Mouse (Mus musculus): ENCODE data around the gene Dock10. TPM values are rescaled to one million over a fixed set of nuclear protein-coding genes. Genes with fewer than 3 reads are reported as not detected.

Gene Dock10
- polyA plus RNA-seq, 1 experiment from 2014 or later = 5.2 TPM

GRCm38 (mm10) chr1:80720146-80720545, 38.2 kb downstream of the Dock10 start:
- no peak overlapping the region for H3K4me3 ChIP-seq
- H3K36me3 ChIP-seq = no peaks in the 10 kb centered on the region
- no peaks in the 10 kb centered on the region for H3K4me1 ChIP-seq
- no peaks in the 10 kb centered on the region for H3K27me3 ChIP-seq (ENCODE audit: low read depth, poor library complexity, severe bottlenecking)
- no peak overlapping the region for H3K27ac ChIP-seq
- DNase-seq (ENCODE audit: low spot score) = no peak
- no peaks in the 10 kb centered on the region for H3K9me3 ChIP-seq (replicated peaks)

DNA sequence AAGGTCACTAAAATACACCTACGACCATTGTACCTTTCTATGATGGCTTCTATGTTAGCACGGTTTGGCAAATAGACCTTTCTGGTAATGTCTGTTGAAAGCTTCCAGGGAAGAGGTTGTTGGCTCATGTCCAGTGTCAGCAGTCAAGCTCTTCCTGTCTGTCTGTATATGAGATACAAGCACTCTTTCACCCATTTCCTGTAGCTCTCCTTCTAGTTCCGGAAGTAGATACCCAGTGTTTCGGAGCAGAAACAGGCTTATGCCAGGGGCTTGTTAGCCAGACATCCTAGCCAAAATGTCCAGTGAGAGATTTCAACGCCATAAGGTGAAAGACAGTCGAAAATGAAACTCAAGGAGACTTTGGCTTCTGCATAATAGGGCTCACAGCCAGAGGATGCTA, 38.9 kb downstream of the Dock10 start:
- H3K4me1 ChIP-seq = no peaks in the 10 kb centered on the region
- H3K27ac ChIP-seq = no peak overlapping the region
- no peaks in the 10 kb centered on the region for H3K27me3 ChIP-seq (ENCODE audit: low read depth, poor library complexity, severe bottlenecking)
- no peak for DNase-seq (ENCODE audit: low spot score)
- H3K4me3 ChIP-seq = no peak overlapping the region
- H3K36me3 ChIP-seq = no peaks in the 10 kb centered on the region
- 90% methylated on average over 6 of the region's 6 CpGs for WGBS
- H3K9me3 ChIP-seq (replicated peaks) = no peaks in the 10 kb centered on the region

DNA sequence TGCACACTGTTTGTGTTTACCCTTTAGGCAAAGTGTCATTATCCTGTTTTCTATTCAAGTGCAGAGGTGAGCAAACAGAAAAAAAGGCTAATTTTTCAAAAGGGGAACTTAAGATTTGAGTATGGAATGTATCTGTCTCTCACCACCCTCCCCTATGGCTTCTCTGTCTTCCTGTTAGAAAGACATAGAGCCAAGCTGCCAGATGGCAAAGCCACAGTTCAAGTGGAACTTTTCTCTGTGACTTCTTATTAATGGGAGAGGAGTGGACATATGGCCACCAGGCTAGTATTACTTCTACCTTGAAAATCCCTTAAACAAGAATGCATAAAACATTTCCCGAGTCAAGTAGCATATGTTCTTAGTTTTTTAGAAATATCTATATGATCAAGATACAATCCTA, 39.7 kb downstream of the Dock10 start:
- Histone ChIP-seq H3K4me3 (no peak overlapping the region), H3K36me3 (no peaks in the 10 kb centered on the region), H3K27me3 (ENCODE audit: low read depth, poor library complexity, severe bottlenecking) (no peaks in the 10 kb centered on the region), H3K9me3 (replicated peaks) (no peaks in the 10 kb centered on the region), H3K27ac (no peak overlapping the region), H3K4me1 (no peaks in the 10 kb centered on the region)
- 86% methylated on average over 1 of the region's 1 CpGs for WGBS
- no peak for DNase-seq (ENCODE audit: low spot score)

GRCm38 (mm10) chr1:80715917-80716316, 42.4 kb downstream of the Dock10 start:
- Histone ChIP-seq H3K9me3 (replicated peaks) (no peaks in the 10 kb centered on the region), H3K27me3 (ENCODE audit: low read depth, poor library complexity, severe bottlenecking) (no peaks in the 10 kb centered on the region), H3K27ac (no peak overlapping the region), H3K4me3 (no peak overlapping the region), H3K36me3 (no peaks in the 10 kb centered on the region), H3K4me1 (no peaks in the 10 kb centered on the region)
- DNase-seq (ENCODE audit: low spot score) = no peak
- 79% methylated on average over 3 of the region's 3 CpGs for WGBS

- Histone ChIP-seq H3K4me1 (no peaks in the 10 kb centered on the region), H3K9me3 (replicated peaks) (no peaks in the 10 kb centered on the region), H3K27me3 (ENCODE audit: low read depth, poor library complexity, severe bottlenecking) (no peaks in the 10 kb centered on the region), H3K36me3 (no peaks in the 10 kb centered on the region), H3K27ac (no peak overlapping the region), H3K4me3 (no peak overlapping the region)
- DNase-seq (ENCODE audit: low spot score) = no peak
- 88% methylated on average over 1 of the region's 1 CpGs for WGBS
Measured at GRCm38 (mm10) chr1:80713920-80714319, 44.4 kb downstream of the Dock10 start.

- H3K4me1 ChIP-seq = no peaks in the 10 kb centered on the region
Measured at GRCm38 (mm10) chr1:80710607-80711261, 47.6 kb downstream of the Dock10 start.

GRCm38 (mm10) chr1:80710097-80710541, 48.2 kb downstream of the Dock10 start:
- no peak for DNase-seq (ENCODE audit: low spot score)
- Histone ChIP-seq H3K4me1 (no peaks in the 10 kb centered on the region), H3K27ac (no peak overlapping the region), H3K4me3 (no peak overlapping the region), H3K36me3 (no peaks in the 10 kb centered on the region), H3K27me3 (ENCODE audit: low read depth, poor library complexity, severe bottlenecking) (no peaks in the 10 kb centered on the region), H3K9me3 (replicated peaks) (no peaks in the 10 kb centered on the region)
- 83% methylated on average over 5 of the region's 5 CpGs for WGBS

More at GRCm38 (mm10) chr1:80710607-80711261, 47.6 kb downstream of the Dock10 start:
- Histone ChIP-seq H3K4me3 (no peak overlapping the region), H3K9me3 (replicated peaks) (no peaks in the 10 kb centered on the region), H3K27ac (no peak overlapping the region), H3K27me3 (ENCODE audit: low read depth, poor library complexity, severe bottlenecking) (no peaks in the 10 kb centered on the region), H3K36me3 (no peaks in the 10 kb centered on the region)
- WGBS = 75% methylated on average over 8 of the region's 8 CpGs
- DNase-seq (ENCODE audit: low spot score) = no peak

- Histone ChIP-seq H3K27me3 (ENCODE audit: low read depth, poor library complexity, severe bottlenecking) (no peaks in the 10 kb centered on the region), H3K27ac (no peak overlapping the region), H3K9me3 (replicated peaks) (no peaks in the 10 kb centered on the region), H3K4me1 (no peaks in the 10 kb centered on the region), H3K36me3 (no peaks in the 10 kb centered on the region), H3K4me3 (no peak overlapping the region)
- DNase-seq (ENCODE audit: low spot score) = no peak
- WGBS = 88% methylated on average over 14 of the region's 14 CpGs
Measured at GRCm38 (mm10) chr1:80709299-80709698, 49.0 kb downstream of the Dock10 start.

DNA sequence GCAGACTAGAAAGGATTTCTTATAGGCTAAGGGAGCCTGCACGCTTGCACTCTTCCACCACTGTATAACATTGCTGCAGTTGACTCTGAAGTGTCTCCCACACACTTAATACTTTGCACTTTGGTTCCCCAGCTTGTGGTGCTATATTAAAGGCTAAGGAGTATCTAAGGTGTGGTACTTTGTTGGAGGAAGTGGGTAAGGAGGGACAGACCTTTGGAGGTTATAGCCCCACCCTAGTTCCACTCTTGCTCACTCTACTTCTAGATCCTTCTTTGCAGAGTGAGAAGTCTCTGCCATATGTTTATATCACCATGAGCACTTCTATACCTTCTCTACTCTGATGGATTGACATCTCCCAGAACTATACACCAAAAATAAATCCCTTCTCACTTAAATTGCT, 55.0 kb downstream of the Dock10 start:
- no peaks in the 10 kb centered on the region for H3K4me1 ChIP-seq
- no peaks in the 10 kb centered on the region for H3K9me3 ChIP-seq (replicated peaks)
- H3K27me3 ChIP-seq (ENCODE audit: low read depth, poor library complexity, severe bottlenecking) = no peaks in the 10 kb centered on the region
- DNase-seq (ENCODE audit: low spot score) = no peak
- WGBS = 93% methylated on average over 1 of the region's 1 CpGs
- H3K27ac ChIP-seq = no peak overlapping the region
- H3K4me3 ChIP-seq = no peak overlapping the region
- no peaks in the 10 kb centered on the region for H3K36me3 ChIP-seq

GRCm38 (mm10) chr1:80676004-80676673, 82.2 kb downstream of the Dock10 start:
- WGBS = 85% methylated on average over 1 of the region's 1 CpGs
- no peak overlapping the region for H3K27ac ChIP-seq

GRCm38 (mm10) chr1:80671730-80672129, 86.6 kb downstream of the Dock10 start:
- 92% methylated on average over 3 of the region's 3 CpGs for WGBS
- H3K27ac ChIP-seq = no peak overlapping the region

More at GRCm38 (mm10) chr1:80676004-80676673, 82.2 kb downstream of the Dock10 start:
- H3K4me1 ChIP-seq = no peaks in the 10 kb centered on the region
- no peaks in the 10 kb centered on the region for H3K9me3 ChIP-seq (replicated peaks)
- no peak for DNase-seq (ENCODE audit: low spot score)
- H3K36me3 ChIP-seq = no peaks in the 10 kb centered on the region
- no peak overlapping the region for H3K4me3 ChIP-seq
- H3K27me3 ChIP-seq (ENCODE audit: low read depth, poor library complexity, severe bottlenecking) = no peaks in the 10 kb centered on the region

GRCm38 (mm10) chr1:80671056-80671455, 87.3 kb downstream of the Dock10 start:
- Histone ChIP-seq H3K9me3 (replicated peaks) (no peaks in the 10 kb centered on the region), H3K4me3 (no peak overlapping the region), H3K27ac (no peak overlapping the region), H3K4me1 (no peaks in the 10 kb centered on the region), H3K27me3 (ENCODE audit: low read depth, poor library complexity, severe bottlenecking) (no peaks in the 10 kb centered on the region), H3K36me3 (no peaks in the 10 kb centered on the region)
- DNase-seq (ENCODE audit: low spot score) = no peak
- WGBS = 87% methylated on average over 5 of the region's 5 CpGs

More at GRCm38 (mm10) chr1:80671730-80672129, 86.6 kb downstream of the Dock10 start:
- DNase-seq (ENCODE audit: low spot score) = no peak
- H3K36me3 ChIP-seq = no peaks in the 10 kb centered on the region
- no peaks in the 10 kb centered on the region for H3K4me1 ChIP-seq
- no peaks in the 10 kb centered on the region for H3K9me3 ChIP-seq (replicated peaks)
- no peaks in the 10 kb centered on the region for H3K27me3 ChIP-seq (ENCODE audit: low read depth, poor library complexity, severe bottlenecking)
- no peak overlapping the region for H3K4me3 ChIP-seq

GRCm38 (mm10) chr1:80670387-80670786, 87.9 kb downstream of the Dock10 start:
- no peak for DNase-seq (ENCODE audit: low spot score)
- no peaks in the 10 kb centered on the region for H3K36me3 ChIP-seq
- no peaks in the 10 kb centered on the region for H3K4me1 ChIP-seq
- no peak overlapping the region for H3K27ac ChIP-seq
- WGBS = 88% methylated on average over 7 of the region's 7 CpGs
- no peaks in the 10 kb centered on the region for H3K27me3 ChIP-seq (ENCODE audit: low read depth, poor library complexity, severe bottlenecking)
- H3K9me3 ChIP-seq (replicated peaks) = no peaks in the 10 kb centered on the region
- H3K4me3 ChIP-seq = no peak overlapping the region

Data from limb, embryonic 10.5 days (tissue).